Mouse (Mus musculus): ENCODE data around the gene Wdr13. TPM values are rescaled to one million over a fixed set of nuclear protein-coding genes. Genes with fewer than 3 reads are reported as not detected.

The Wdr13 gene
- polyA plus RNA-seq, 1 experiment from 2014 or later: 15.6 TPM

- TF ChIP-seq CTCF (IDR thresholded peaks at IDR 0.05; ENCODE audit: low read depth): no peak
- no peak for TF ChIP-seq EP300 (optimal IDR thresholded peaks at IDR 0.05)
- no peak overlapping the region for H3K4me3 ChIP-seq (ENCODE audit: low read depth, low read length)
- ATAC-seq (ENCODE audit: low FRiP score, low TSS enrichment): no peak
Measured at GRCm38 (mm10) chrX:8142948-8143347, 10.3 kb upstream of the Wdr13 start.

DNA sequence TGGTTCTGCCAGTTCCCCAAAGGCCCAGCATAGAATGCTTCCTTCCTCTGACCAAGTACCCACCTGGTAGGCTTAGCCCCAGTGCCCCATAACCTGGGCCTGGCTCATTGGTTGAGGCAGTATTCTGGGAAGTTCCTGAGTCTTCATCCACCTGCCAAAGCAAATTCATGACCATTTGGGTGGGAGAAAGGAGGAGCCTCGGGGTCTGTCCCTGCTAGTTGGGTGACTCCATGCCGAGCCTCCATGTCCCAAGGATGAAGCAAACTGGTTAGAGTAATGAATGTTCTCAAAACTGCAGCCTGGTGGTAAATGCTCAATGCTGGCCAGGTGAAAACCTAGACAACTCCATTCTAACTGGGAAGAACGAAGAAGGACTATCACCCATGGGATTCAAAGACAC lies 8.4 kb upstream of the Wdr13 start:
- ATAC-seq (ENCODE audit: low FRiP score, low TSS enrichment): no peak
- TF ChIP-seq EP300 (optimal IDR thresholded peaks at IDR 0.05) (no peak), CTCF (IDR thresholded peaks at IDR 0.05; ENCODE audit: low read depth) (no peak)
- H3K36me3 ChIP-seq (ENCODE audit: control insufficient read depth, insufficient read depth, low read length): peaks cover 4% of the 10 kb centered on the region

More at GRCm38 (mm10) chrX:8142948-8143347, 10.3 kb upstream of the Wdr13 start:
- H3K4me1 ChIP-seq (replicated peaks; ENCODE audit: control insufficient read depth, insufficient read depth): no peaks in the 10 kb centered on the region
- H3K27ac ChIP-seq (replicated peaks): no peak overlapping the region
- peaks cover 4% of the 10 kb centered on the region for H3K36me3 ChIP-seq (ENCODE audit: control insufficient read depth, insufficient read depth, low read length)
- no peak overlapping the region for H3K9ac ChIP-seq (ENCODE audit: low read length)
- H3K9me3 ChIP-seq (ENCODE audit: control insufficient read depth, low read length): no peaks in the 10 kb centered on the region
- WGBS: 83% methylated on average over 7 of the region's 7 CpGs
- H3K27me3 ChIP-seq (ENCODE audit: control insufficient read depth, insufficient read depth, low read length): no peaks in the 10 kb centered on the region
- no peak overlapping the region for H3K4me2 ChIP-seq (replicated peaks; ENCODE audit: low read depth)
- DNase-seq (ENCODE audit: low spot score): no peak

DNA sequence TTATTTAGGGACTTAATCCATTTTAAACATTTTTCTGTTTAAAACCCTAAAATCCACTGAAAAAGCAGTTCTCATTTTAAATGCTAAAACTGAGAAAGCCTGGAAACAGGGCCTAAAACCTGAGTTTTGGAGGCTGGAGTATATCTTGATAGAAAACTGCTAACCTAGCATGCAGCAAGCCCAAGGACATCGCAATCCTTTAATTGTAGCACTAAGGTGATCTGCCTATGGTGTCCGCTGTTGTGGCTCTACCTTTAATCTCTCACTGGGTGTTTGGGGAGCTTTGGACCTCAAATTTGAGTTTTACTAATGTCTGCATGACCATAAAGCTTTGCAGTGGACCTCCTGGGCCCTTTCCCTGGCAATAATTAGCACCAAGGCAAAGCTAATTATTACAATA lies 7.8 kb upstream of the Wdr13 start:
- TF ChIP-seq CTCF (IDR thresholded peaks at IDR 0.05; ENCODE audit: low read depth) (no peak), EP300 (optimal IDR thresholded peaks at IDR 0.05) (no peak)
- WGBS: 90% methylated on average over 2 of the region's 2 CpGs
- Histone ChIP-seq H3K9ac (ENCODE audit: low read length) (no peak overlapping the region), H3K27me3 (ENCODE audit: control insufficient read depth, insufficient read depth, low read length) (no peaks in the 10 kb centered on the region), H3K36me3 (ENCODE audit: control insufficient read depth, insufficient read depth, low read length) (peaks cover 4% of the 10 kb centered on the region), H3K9me3 (ENCODE audit: control insufficient read depth, low read length) (no peaks in the 10 kb centered on the region), H3K4me3 (ENCODE audit: low read depth, low read length) (no peak overlapping the region), H3K27ac (replicated peaks) (no peak overlapping the region), H3K4me2 (replicated peaks; ENCODE audit: low read depth) (no peak overlapping the region), H3K4me1 (replicated peaks; ENCODE audit: control insufficient read depth, insufficient read depth) (no peaks in the 10 kb centered on the region)
- DNase-seq (ENCODE audit: low spot score) (no peak), ATAC-seq (ENCODE audit: low FRiP score, low TSS enrichment) (no peak)

More for the DNA sequence above, 8.4 kb upstream of the Wdr13 start:
- DNase-seq (ENCODE audit: low spot score): no peak
- H3K9ac ChIP-seq (ENCODE audit: low read length): no peak overlapping the region
- no peak overlapping the region for H3K4me3 ChIP-seq (ENCODE audit: low read depth, low read length)
- H3K9me3 ChIP-seq (ENCODE audit: control insufficient read depth, low read length): no peaks in the 10 kb centered on the region
- H3K4me1 ChIP-seq (replicated peaks; ENCODE audit: control insufficient read depth, insufficient read depth): no peaks in the 10 kb centered on the region
- H3K27ac ChIP-seq (replicated peaks): no peak overlapping the region
- H3K4me2 ChIP-seq (replicated peaks; ENCODE audit: low read depth): no peak overlapping the region
- 71% methylated on average over 3 of the region's 3 CpGs for WGBS
- H3K27me3 ChIP-seq (ENCODE audit: control insufficient read depth, insufficient read depth, low read length): no peaks in the 10 kb centered on the region

DNA sequence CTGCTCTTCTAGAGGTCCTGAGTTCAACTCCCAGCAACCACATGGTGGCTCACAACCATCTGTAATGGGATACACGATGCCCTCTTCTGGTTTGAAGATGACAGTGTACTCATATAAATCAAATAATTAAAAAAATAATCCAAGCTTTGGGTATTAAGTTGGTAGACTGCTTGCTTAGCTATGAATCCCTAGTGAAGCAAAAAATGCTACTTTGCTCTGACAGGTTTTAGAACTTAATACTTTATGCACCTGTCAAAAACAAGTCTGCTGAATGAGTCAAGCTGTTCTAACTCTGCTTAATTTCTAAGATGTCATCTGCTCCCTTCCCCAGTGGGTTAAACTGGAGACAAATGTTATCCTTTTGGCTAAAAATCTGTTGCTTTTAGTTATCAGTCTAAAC lies 6.8 kb upstream of the Wdr13 start:
- Histone ChIP-seq H3K9ac (ENCODE audit: low read length) (no peak overlapping the region), H3K4me2 (replicated peaks; ENCODE audit: low read depth) (no peak overlapping the region), H3K27ac (replicated peaks) (no peak overlapping the region), H3K4me1 (replicated peaks; ENCODE audit: control insufficient read depth, insufficient read depth) (no peaks in the 10 kb centered on the region), H3K36me3 (ENCODE audit: control insufficient read depth, insufficient read depth, low read length) (peaks cover 4% of the 10 kb centered on the region), H3K9me3 (ENCODE audit: control insufficient read depth, low read length) (no peaks in the 10 kb centered on the region), H3K27me3 (ENCODE audit: control insufficient read depth, insufficient read depth, low read length) (no peaks in the 10 kb centered on the region), H3K4me3 (ENCODE audit: low read depth, low read length) (no peak overlapping the region)
- DNase-seq (ENCODE audit: low spot score): no peak
- TF ChIP-seq CTCF (IDR thresholded peaks at IDR 0.05; ENCODE audit: low read depth) (0 out of 2 replicates have a peak, but pooled peaks have one; percentile 26), EP300 (optimal IDR thresholded peaks at IDR 0.05) (no peak)
- WGBS: 23% methylated on average over 1 of the region's 1 CpGs
- no peak for ATAC-seq (ENCODE audit: low FRiP score, low TSS enrichment)

DNA sequence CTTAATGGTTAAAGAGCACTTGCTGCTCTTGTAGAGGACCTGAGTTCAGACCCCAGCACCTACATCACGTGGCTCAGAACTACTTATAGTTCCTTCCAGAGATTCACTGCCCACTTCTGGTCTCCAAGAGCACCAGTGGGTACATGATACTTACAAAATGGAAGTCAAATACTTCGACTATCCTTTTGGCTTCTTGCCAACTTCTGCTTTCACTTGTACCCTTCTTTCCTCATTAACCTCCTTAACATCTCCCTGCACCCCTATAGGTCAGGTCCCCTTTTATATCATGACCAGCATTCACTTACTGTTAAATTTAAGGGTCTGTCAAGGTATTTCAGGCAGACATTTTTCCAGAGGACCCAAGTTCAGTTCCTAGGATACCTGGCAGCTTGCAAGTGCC lies 3.2 kb upstream of the Wdr13 start:
- Histone ChIP-seq H3K4me2 (replicated peaks; ENCODE audit: low read depth) (no peak overlapping the region), H3K4me3 (ENCODE audit: low read depth, low read length) (no peak overlapping the region), H3K9ac (ENCODE audit: low read length) (no peak overlapping the region), H3K36me3 (ENCODE audit: control insufficient read depth, insufficient read depth, low read length) (peaks cover 2% of the 10 kb centered on the region), H3K4me1 (replicated peaks; ENCODE audit: control insufficient read depth, insufficient read depth) (no peaks in the 10 kb centered on the region), H3K27ac (replicated peaks) (no peak overlapping the region), H3K27me3 (ENCODE audit: control insufficient read depth, insufficient read depth, low read length) (no peaks in the 10 kb centered on the region), H3K9me3 (ENCODE audit: control insufficient read depth, low read length) (no peaks in the 10 kb centered on the region)
- no peak for TF ChIP-seq CTCF (IDR thresholded peaks at IDR 0.05; ENCODE audit: low read depth)
- TF ChIP-seq EP300 (optimal IDR thresholded peaks at IDR 0.05): no peak
- no peak for ATAC-seq (ENCODE audit: low FRiP score, low TSS enrichment)
- WGBS: 44% methylated on average over 2 of the region's 2 CpGs
- DNase-seq (ENCODE audit: low spot score): no peak

GRCm38 (mm10) chrX:8131393-8131792 lies 1.3 kb downstream of the Wdr13 start:
- H3K9me3 ChIP-seq (ENCODE audit: control insufficient read depth, low read length): no peaks in the 10 kb centered on the region
- H3K36me3 ChIP-seq (ENCODE audit: control insufficient read depth, insufficient read depth, low read length): peaks cover 2% of the 10 kb centered on the region; the same call in 1 of the 2 replicates
- no peaks in the 10 kb centered on the region for H3K4me1 ChIP-seq (replicated peaks; ENCODE audit: control insufficient read depth, insufficient read depth)
- WGBS: 89% methylated on average over 17 of the region's 17 CpGs
- H3K4me2 ChIP-seq (replicated peaks; ENCODE audit: low read depth): peak overlapping the region; percentile 49
- ATAC-seq (ENCODE audit: low FRiP score, low TSS enrichment): no peak
- no peak for DNase-seq (ENCODE audit: low spot score)
- TF ChIP-seq CTCF (IDR thresholded peaks at IDR 0.05; ENCODE audit: low read depth): no peak
- TF ChIP-seq EP300 (optimal IDR thresholded peaks at IDR 0.05): no peak
- H3K9ac ChIP-seq (ENCODE audit: low read length): no peak overlapping the region
- H3K27ac ChIP-seq (replicated peaks): 0 out of 2 replicates have a peak overlapping the region, but pooled peaks have one; percentile 96
- H3K4me3 ChIP-seq (ENCODE audit: low read depth, low read length): peak overlapping the region; percentile 50
- H3K27me3 ChIP-seq (ENCODE audit: control insufficient read depth, insufficient read depth, low read length): no peaks in the 10 kb centered on the region
